Mouse (Mus musculus) embryonic facial prominence, embryonic 13.5 days (tissue): ENCODE measurements around the gene Rab1b. TPM values are rescaled to one million over a fixed set of nuclear protein-coding genes. Genes with fewer than 3 reads are reported as not detected.
"Not testable (repeated sequence)": the region's sequence is repeated elsewhere in the genome, so short reads cannot be mapped to it uniquely, and the experiment has no call there.

Experiments
- ATAC-seq: fragments of 200-750 bp; cut with Nextera tagmentation; 2 replicates; pipeline ENCODE4 v1.8.0; 2017; ENCODE audit warnings: low read depth; ENCODE audit not compliant: insufficient number of reproducible peaks, insufficient read depth, low FRiP score, low TSS enrichment
- H3K27ac ChIP-seq: fragments of 300-500 bp; sonication (generic); 2 replicates; pipeline ENCODE4 v1.5.1; 2015; ENCODE audit warnings: moderate library complexity, mild to moderate bottlenecking, inconsistent platforms
- H3K27me3 ChIP-seq: fragments of 300-500 bp; sonication (generic); 2 replicates; pipeline ENCODE4 v1.6.1; 2015; ENCODE audit warnings: mild to moderate bottlenecking, inconsistent platforms
- H3K36me3 ChIP-seq: fragments of 300-500 bp; sonication (generic); 2 replicates; pipeline ENCODE4 v1.6.1; 2015; ENCODE audit warnings: mild to moderate bottlenecking, inconsistent platforms
- H3K4me1 ChIP-seq: fragments of 300-500 bp; sonication (generic); 2 replicates; pipeline ENCODE4 v1.6.1; 2015; ENCODE audit warnings: inconsistent platforms
- H3K4me2 ChIP-seq: fragments of 300-500 bp; sonication (generic); 2 replicates; pipeline ENCODE4 v1.6.1; 2015; ENCODE audit warnings: moderate library complexity, mild to moderate bottlenecking, inconsistent platforms
- H3K4me3 ChIP-seq: fragments of 300-500 bp; sonication (generic); 2 replicates; pipeline ENCODE4 v1.5.1; 2015; ENCODE audit warnings: mild to moderate bottlenecking, inconsistent platforms
- H3K9ac ChIP-seq: fragments of 300-500 bp; sonication (generic); 2 replicates; pipeline ENCODE4 v1.6.1; 2015; ENCODE audit warnings: mild to moderate bottlenecking, inconsistent platforms
- H3K9me3 ChIP-seq: fragments of 300-500 bp; sonication (generic); 2 replicates; pipeline ENCODE4 v1.6.1; 2016; ENCODE audit warnings: inconsistent platforms
- WGBS: fragments of 180-500 bp; shearing (Covaris S2); methylation state at CpG from one replicate; pipeline ENCODE4 v1.1.7; 2015; ENCODE audit warnings: mixed read lengths; 5-methylcytosine and 5-hydroxymethylcytosine counted together
- polyA plus RNA-seq: library from polyadenylated mRNA; unstranded; fragments of >200 nt; fragmentation: Nextera tagmentation; extraction: Ambion mirVana; gene quantifications from 2 replicates; pipeline ENCODE4 v1.2.1, GENCODE M21; 2015

Gene Rab1b
- polyA plus RNA-seq, 1 experiment from 2014 or later, result 262 TPM

GRCm38 (mm10) chr19:5095887-5096474 is 10.9 kb downstream of the Rab1b start:
- no peaks in the 10 kb centered on the region for H3K9me3 ChIP-seq
- H3K27me3 ChIP-seq, result no peaks in the 10 kb centered on the region
- whole genome bisulfite sequencing, result 16% methylated on average over 9 of the region's 9 CpGs
- H3K27ac ChIP-seq, result no peak overlapping the region
- peaks cover 44% of the 10 kb centered on the region for H3K36me3 ChIP-seq
- H3K4me1 ChIP-seq, result peaks cover 64% of the 10 kb centered on the region
- peak overlapping the region; percentile 91 for H3K4me2 ChIP-seq
- peak overlapping the region; percentile 94; the same call in 1 of the 2 replicates for H3K9ac ChIP-seq
- no peak for ATAC-seq
- peak overlapping the region; percentile 79; the same call in 1 of the 2 replicates for H3K4me3 ChIP-seq

GRCm38 (mm10) chr19:5094746-5095417 is 12.0 kb downstream of the Rab1b start:
- Histone ChIP-seq H3K27ac (peak overlapping the region; percentile 12; the same call in 1 of the 2 replicates), H3K36me3 (peaks cover 41% of the 10 kb centered on the region), H3K4me1 (peaks cover 63% of the 10 kb centered on the region), H3K9me3 (no peaks in the 10 kb centered on the region), H3K27me3 (no peaks in the 10 kb centered on the region), H3K4me3 (peak overlapping the region; percentile 16; the same call in 1 of the 2 replicates), H3K4me2 (peak overlapping the region; percentile 44), H3K9ac (peak overlapping the region; percentile 32; the same call in 1 of the 2 replicates)
- no peak for ATAC-seq
- 47% methylated on average over 11 of the region's 11 CpGs for WGBS

GRCm38 (mm10) chr19:5094243-5094632 is 12.6 kb downstream of the Rab1b start:
- Histone ChIP-seq H3K36me3 (peaks cover 38% of the 10 kb centered on the region), H3K4me2 (peak overlapping the region; percentile 44), H3K9ac (peak overlapping the region; percentile 32; the same call in 1 of the 2 replicates), H3K27me3 (no peaks in the 10 kb centered on the region), H3K27ac (peak overlapping the region; percentile 51), H3K4me1 (peaks cover 59% of the 10 kb centered on the region), H3K4me3 (peak overlapping the region; percentile 16), H3K9me3 (no peaks in the 10 kb centered on the region)
- WGBS, result 2% methylated on average over 21 of the region's 21 CpGs
- no peak for ATAC-seq

- H3K4me1 ChIP-seq, result peaks cover 57% of the 10 kb centered on the region
- ATAC-seq, result no peak
Observed at GRCm38 (mm10) chr19:5093481-5094242, 13.2 kb downstream of the Rab1b start.

GRCm38 (mm10) chr19:5092083-5092482 is 14.8 kb downstream of the Rab1b start:
- H3K4me2 ChIP-seq, result no peak overlapping the region
- H3K36me3 ChIP-seq, result peaks cover 38% of the 10 kb centered on the region
- ATAC-seq, result no peak
- no peaks in the 10 kb centered on the region for H3K9me3 ChIP-seq
- H3K4me3 ChIP-seq, result no peak overlapping the region
- no peak overlapping the region for H3K27ac ChIP-seq
- H3K27me3 ChIP-seq, result no peaks in the 10 kb centered on the region
- peaks cover 50% of the 10 kb centered on the region for H3K4me1 ChIP-seq
- 88% methylated on average over 10 of the region's 10 CpGs for WGBS
- H3K9ac ChIP-seq, result no peak overlapping the region

More at GRCm38 (mm10) chr19:5093481-5094242, 13.2 kb downstream of the Rab1b start:
- Histone ChIP-seq H3K9me3 (no peaks in the 10 kb centered on the region), H3K4me3 (no peak overlapping the region), H3K4me2 (no peak overlapping the region), H3K27me3 (no peaks in the 10 kb centered on the region), H3K27ac (peak overlapping the region; percentile 51; the same call in 1 of the 2 replicates), H3K36me3 (peaks cover 38% of the 10 kb centered on the region), H3K9ac (no peak overlapping the region)
- 75% methylated on average over 12 of the region's 12 CpGs for WGBS

GRCm38 (mm10) chr19:5089324-5089723 is 17.5 kb downstream of the Rab1b start:
- peaks cover 22% of the 10 kb centered on the region for H3K27me3 ChIP-seq
- peaks cover 38% of the 10 kb centered on the region for H3K36me3 ChIP-seq
- H3K4me2 ChIP-seq, result peak overlapping the region; percentile 90
- H3K4me3 ChIP-seq, result peak overlapping the region; percentile 79
- H3K9ac ChIP-seq, result peak overlapping the region; percentile 84
- no peak for ATAC-seq
- 89% methylated on average over 4 of the region's 4 CpGs for WGBS
- H3K27ac ChIP-seq, result no peak overlapping the region
- H3K4me1 ChIP-seq, result peaks cover 36% of the 10 kb centered on the region
- H3K9me3 ChIP-seq, result no peaks in the 10 kb centered on the region

- Histone ChIP-seq H3K9ac (peak within 1 kb of the TSS; percentile 84), H3K9me3 (no peaks in the 10 kb centered on the region), H3K27ac (peak within 1 kb of the TSS; percentile 82), H3K4me2 (peak within 1 kb of the TSS; percentile 90), H3K36me3 (peaks cover 31% of the 10 kb centered on the region), H3K27me3 (peaks cover 35% of the 10 kb centered on the region), H3K4me3 (peak within 1 kb of the TSS; percentile 79), H3K4me1 (peaks cover 26% of the 10 kb centered on the region)
- peak; percentile 87 for ATAC-seq
- under 1% methylated on average over 58 of the region's 58 CpGs for WGBS
Observed at GRCm38 (mm10) chr19:5087884-5088728, 18.8 kb downstream of the Rab1b start, which contains the start of gene Yif1a. Gene Yif1a (plus strand): TSS chr19:5088538.

- not testable (repeated sequence) for H3K4me3 ChIP-seq, H3K9ac ChIP-seq, H3K9me3 ChIP-seq, ATAC-seq, H3K27ac ChIP-seq, H3K4me2 ChIP-seq
- Histone ChIP-seq H3K27me3 (peaks cover 50% of the 10 kb centered on the region), H3K4me1 (peaks cover 26% of the 10 kb centered on the region), H3K36me3 (peaks cover 16% of the 10 kb centered on the region)
- WGBS, result 52% methylated on average over 4 of the region's 4 CpGs
Observed at GRCm38 (mm10) chr19:5086533-5086932, 20.3 kb downstream of the Rab1b start.

GRCm38 (mm10) chr19:5085145-5085863 is 21.6 kb downstream of the Rab1b start, which contains the start of gene Tmem151a:
Gene Tmem151a (minus strand): TSS chr19:5085531.
- Histone ChIP-seq H3K4me1 (peaks cover 26% of the 10 kb centered on the region), H3K9me3 (no peaks in the 10 kb centered on the region), H3K4me2 (peak within 1 kb of the TSS; percentile 93), H3K4me3 (peak within 1 kb of the TSS; percentile 53), H3K36me3 (peaks cover 5% of the 10 kb centered on the region), H3K27ac (no peak within 1 kb of the TSS), H3K9ac (peak within 1 kb of the TSS; percentile 66), H3K27me3 (peaks cover 63% of the 10 kb centered on the region)
- no peak for ATAC-seq
- WGBS, result under 1% methylated on average over 69 of the region's 69 CpGs

GRCm38 (mm10) chr19:5084834-5085144 is 22.1 kb downstream of the Rab1b start:
- Histone ChIP-seq H3K36me3 (peaks cover 1% of the 10 kb centered on the region), H3K9me3 (no peaks in the 10 kb centered on the region), H3K27ac (no peak overlapping the region), H3K4me1 (peaks cover 26% of the 10 kb centered on the region), H3K9ac (peak overlapping the region; percentile 66), H3K4me2 (peak overlapping the region; percentile 93), H3K27me3 (peaks cover 68% of the 10 kb centered on the region), H3K4me3 (peak overlapping the region; percentile 53)
- WGBS, result 5% methylated on average over 15 of the region's 15 CpGs
- ATAC-seq, result no peak
